Comparison of ENCODE assay signal across 9 mouse cellular contexts in genomic region chr2:145232764-145233484, GRCm38 (mm10).
A peak's percentile ranks its signal among the peaks of the same experiment; 100 is the strongest.
DNase-seq lines count a peak whose midpoint lies in the region; ATAC-seq lines count a peak whose summit lies in the region.
"Had no signal": no experiment of that assay in that cellular context is flagged by ENCODE, and none has a peak within 500 bp of the region (broad histone marks: within the 10 kb centered on the region; RNA-seq: fewer than 3 reads in every experiment).

No protein-coding gene starts in this region.

- no peak overlapping the region for H3K4me3 ChIP-seq in heart, embryonic 11.5 days (ENCODE audit: low read depth, low read length)
- no peak overlapping the region for H3K4me3 ChIP-seq in kidney, embryonic 15.5 days (replicated peaks)
- H3K4me3 ChIP-seq: myocyte had no signal

- no peaks in the 10 kb centered on the region for H3K27me3 ChIP-seq in heart, embryonic 11.5 days (ENCODE audit: control insufficient read depth, insufficient read depth, low read length)
- H3K27me3 ChIP-seq in kidney, embryonic 15.5 days: no peaks in the 10 kb centered on the region

- peak; percentile 59 for ATAC-seq in heart, embryonic 11.5 days (replicated peaks; ENCODE audit: insufficient number of reproducible peaks, low FRiP score, low TSS enrichment)
- ATAC-seq in kidney, embryonic 15.5 days (replicated peaks; ENCODE audit: low FRiP score): peak; percentile 92

- peak overlapping the region; percentile 34 for H3K4me2 ChIP-seq in heart, embryonic 11.5 days
- H3K4me2 ChIP-seq in kidney, embryonic 15.5 days: no peak overlapping the region

- H3K4me1 ChIP-seq in heart, embryonic 11.5 days (ENCODE audit: control insufficient read depth, insufficient read depth, low read length): peaks cover 20% of the 10 kb centered on the region
- H3K4me1 ChIP-seq in kidney, embryonic 15.5 days: peaks cover 20% of the 10 kb centered on the region

- no peaks in the 10 kb centered on the region for H3K9me3 ChIP-seq in heart, embryonic 11.5 days (replicated peaks; ENCODE audit: control insufficient read depth, low read length)
- H3K9me3 ChIP-seq in kidney, embryonic 15.5 days (replicated peaks): no peaks in the 10 kb centered on the region

- no peaks in the 10 kb centered on the region for H3K36me3 ChIP-seq in heart, embryonic 11.5 days (ENCODE audit: control insufficient read depth, insufficient read depth, low read length)
- H3K36me3 ChIP-seq in kidney, embryonic 15.5 days: no peaks in the 10 kb centered on the region

- 20% methylated on average over 6 of the region's 6 CpGs for WGBS in heart, embryonic 11.5 days (ENCODE audit: insufficient replicate concordance)
- WGBS in kidney, embryonic 15.5 days: 19% methylated on average over 6 of the region's 6 CpGs

- peak; percentile 5 to 11 for DNase-seq in adrenal gland, postnatal 36 days
- no peak for DNase-seq in adrenal gland, adult 8-10 months
- peak; percentile 51 for DNase-seq in lung, postnatal 14 days
- DNase-seq in spleen, postnatal 36 days (ENCODE audit: low spot score in 2 of 2): no peak
- no peak for DNase-seq in spleen, adult 18-20 months
- DNase-seq in frontal cortex, adult 2 months (ENCODE audit: extremely low spot score in 1 of 2, low spot score in 1 of 2): no peak

- H3K27ac ChIP-seq in heart, embryonic 11.5 days (ENCODE audit: low read depth, low read length): peak overlapping the region; percentile 18
- 0 out of 2 replicates have a peak overlapping the region, but pooled peaks have one; percentile 15 for H3K27ac ChIP-seq in kidney, embryonic 15.5 days

- no peak overlapping the region for H3K9ac ChIP-seq in heart, embryonic 11.5 days (ENCODE audit: low read depth, low read length)
- no peak overlapping the region for H3K9ac ChIP-seq in kidney, embryonic 15.5 days

Comparison
In these comparisons a context has a peak if more than half of its experiments do, and no peak if none do; other contexts are left out.
1. DNase-seq: peak in adrenal gland, postnatal 36 days (2 of 2) and lung, postnatal 14 days (single experiment); none in adrenal gland, adult 8-10 months (single experiment), spleen, postnatal 36 days (0 of 2), spleen, adult 18-20 months (0 of 2) and frontal cortex, adult 2 months (0 of 2).